Mouse (Mus musculus): ENCODE measurements at regions not wholly inside any gene's neighbourhood (a gene's known extent, or its start where the extent isn't known, plus 50 kb on each side); places are given as distances from the start of the nearest gene placed in this dataset.

DNA sequence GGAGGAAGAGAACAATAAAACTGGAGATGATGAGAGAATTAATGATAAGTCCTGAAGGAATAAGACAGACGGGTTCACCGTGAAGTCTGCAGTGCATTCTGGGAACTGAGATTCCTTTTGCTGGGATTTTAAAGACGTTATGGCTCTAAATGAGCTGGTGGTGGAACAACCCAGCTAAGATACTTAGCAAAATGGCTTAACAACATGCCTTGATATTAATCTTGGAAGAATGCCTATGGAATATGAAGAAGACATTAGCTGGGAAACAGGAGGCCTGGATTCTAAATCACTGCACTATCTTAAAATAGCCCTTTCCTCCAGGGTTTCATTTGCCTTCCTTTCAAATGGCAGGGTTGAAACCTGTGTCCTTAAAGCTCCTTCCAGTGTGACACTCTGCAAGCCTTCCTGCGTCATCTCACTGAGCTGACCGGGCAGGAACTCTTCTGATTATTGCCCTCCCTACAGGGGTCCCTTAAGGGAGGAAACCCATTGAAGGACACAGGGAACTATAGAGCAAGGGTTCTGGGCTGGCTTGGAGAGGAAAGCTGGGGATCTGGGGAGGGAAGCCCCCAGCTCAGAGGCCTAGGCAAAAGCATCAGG lies 323.9 kb upstream of the Trib2 start:
- no peak for TF ChIP-seq CTCF (IDR thresholded peaks at IDR 0.05; ENCODE audit: low read depth)
- TF ChIP-seq EP300 (IDR thresholded peaks at IDR 0.05; ENCODE audit: low read depth) = no peak
